Mouse (Mus musculus) layer of hippocampus, postnatal 25 days (tissue): ENCODE measurements around the gene H2-Ob. TPM values are rescaled to one million over a fixed set of nuclear protein-coding genes. Genes with fewer than 3 reads are reported as not detected.

ENCODE experiments used
- DNase-seq, 2 experiments: peaks; one replicate each; pipeline ENCODE4 v3.0.0; 2022; ENCODE audit warnings: mixed read lengths in 2 of 2, low spot score in 1 of 2; ENCODE audit errors: extremely low spot score in 1 of 2
- total RNA-seq, 2 experiments: library from RNA; stranded (reverse); gene quantifications; 2 replicates each; pipeline ENCODE4 v1.2.3; 2021

The H2-Ob gene
- total RNA-seq, 2 experiments from 2014 or later, result 0.25 to 0.47 TPM

- no peak for DNase-seq
Observed at GRCm38 (mm10) chr17:34239601-34240041, 918 bp downstream of the H2-Ob start.

DNA sequence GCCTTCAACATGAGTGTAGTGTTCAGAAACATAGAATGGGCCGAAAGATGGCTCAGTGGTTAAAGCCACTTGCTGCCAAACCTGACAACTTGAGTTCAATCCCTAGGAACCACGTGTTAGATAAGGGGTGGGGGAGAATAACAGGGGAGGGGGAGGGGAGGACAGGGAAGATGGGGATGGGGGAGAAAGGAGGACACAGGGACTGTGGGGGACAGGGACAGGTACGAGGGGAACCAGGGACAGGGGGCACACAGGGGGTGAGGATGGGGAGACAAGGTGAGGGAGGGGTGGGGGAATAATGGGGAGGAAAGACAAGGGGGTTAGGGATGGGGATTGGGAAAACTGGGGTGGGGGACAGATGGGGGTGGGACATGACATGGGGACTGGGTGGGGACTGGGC lies 1.7 kb downstream of the H2-Ob start:
- DNase-seq, result no peak

DNA sequence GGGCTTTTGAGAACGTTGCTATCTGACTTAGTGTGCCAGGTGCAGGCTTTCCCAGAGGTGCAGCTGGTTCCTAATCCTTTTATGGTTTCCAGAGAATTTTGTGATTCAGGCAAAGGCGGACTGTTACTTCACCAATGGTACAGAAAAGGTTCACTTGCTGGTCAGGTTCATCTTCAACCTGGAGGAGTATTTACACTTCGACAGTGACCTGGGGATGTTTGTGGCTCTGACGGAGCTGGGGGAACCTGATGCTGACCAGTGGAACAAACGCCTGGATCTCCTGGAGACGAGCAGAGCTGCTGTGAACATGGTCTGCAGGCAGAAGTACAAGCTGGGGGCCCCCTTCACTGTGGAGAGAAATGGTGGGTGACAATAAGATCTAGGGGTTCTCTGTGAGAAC lies 2.2 kb downstream of the H2-Ob start:
- no peak for DNase-seq

- no peak for DNase-seq
Observed at GRCm38 (mm10) chr17:34244656-34245055, 6.0 kb downstream of the H2-Ob start.

GRCm38 (mm10) chr17:34247047-34247446 lies 8.3 kb downstream of the H2-Ob start:
- DNase-seq, result no peak

DNA sequence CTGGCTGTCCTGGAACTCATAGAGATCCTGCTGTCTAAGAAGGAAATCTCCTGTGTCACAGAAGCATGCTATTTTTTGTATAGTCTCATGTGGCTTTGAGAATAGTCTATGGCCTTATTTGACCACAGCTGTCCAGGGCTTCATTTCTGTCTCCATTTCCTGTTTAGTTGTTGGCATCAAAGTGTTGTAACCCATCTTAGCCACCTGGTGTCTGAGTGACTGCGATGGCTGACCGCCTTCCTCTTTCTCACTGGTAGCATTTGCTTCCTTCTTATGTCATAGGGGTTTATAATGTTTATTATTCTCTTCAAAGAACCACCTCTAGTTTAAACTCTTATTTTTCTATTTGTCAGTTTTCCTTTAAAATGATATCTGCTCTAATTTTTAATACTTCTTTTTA lies 10.1 kb downstream of the H2-Ob start:
- no peak for DNase-seq

DNA sequence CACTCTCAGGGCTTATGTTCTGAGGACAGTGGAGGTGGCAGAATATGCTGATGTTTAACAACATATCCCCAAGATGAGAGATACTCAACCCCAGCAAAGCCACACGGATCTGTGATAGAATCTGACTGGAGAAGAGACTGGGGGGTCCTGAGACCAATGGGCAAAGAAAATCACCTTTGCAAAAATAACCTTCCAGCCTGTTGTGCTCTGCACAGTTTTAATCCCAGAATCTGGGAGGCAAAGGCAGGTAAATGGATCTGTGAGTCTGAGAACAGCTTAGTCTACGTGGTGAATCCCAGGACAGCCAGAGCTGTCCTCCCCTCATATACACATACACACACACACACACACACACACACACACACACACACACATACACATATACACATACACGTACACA lies 10.7 kb downstream of the H2-Ob start:
- DNase-seq, result no peak

- peak in 1 of 2 experiments; percentile 57 for DNase-seq
Observed at GRCm38 (mm10) chr17:34249878-34250277, 11.2 kb downstream of the H2-Ob start.

- DNase-seq, result no peak
Observed at GRCm38 (mm10) chr17:34251666-34252065, 13.0 kb downstream of the H2-Ob start.

GRCm38 (mm10) chr17:34256501-34256900 lies 17.8 kb downstream of the H2-Ob start:
- DNase-seq, result no peak

- peak; percentile 75 to 96 for DNase-seq
Observed at GRCm38 (mm10) chr17:34257594-34258375, 19.1 kb downstream of the H2-Ob start, which contains the start of gene H2-Ab1. Gene H2-Ab1, plus strand, starts transcription at chr17:34257689.

DNA sequence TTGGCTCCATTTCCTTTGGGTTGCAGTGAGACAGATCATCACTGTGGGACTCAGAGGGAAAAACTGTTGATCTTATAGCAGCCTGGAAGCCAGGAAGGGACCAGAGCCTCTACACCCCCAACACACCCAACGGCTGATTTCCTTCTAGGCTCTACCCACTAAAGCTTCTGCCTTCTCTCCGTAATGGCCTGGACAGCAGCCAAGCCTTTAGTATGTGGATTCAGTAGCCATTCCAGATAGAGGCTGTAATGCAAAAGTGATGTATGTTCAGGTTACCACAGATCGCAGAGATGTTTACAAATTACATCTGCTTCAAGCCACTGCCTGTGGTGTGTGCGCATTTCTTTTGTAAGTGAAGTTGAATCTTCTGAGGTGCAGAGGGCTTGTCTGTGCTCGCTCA lies 21.8 kb downstream of the H2-Ob start:
- no peak for DNase-seq

GRCm38 (mm10) chr17:34261502-34261901 lies 22.8 kb downstream of the H2-Ob start:
- peak; percentile 44 to 64 for DNase-seq

GRCm38 (mm10) chr17:34263068-34263467 lies 24.4 kb downstream of the H2-Ob start:
- peak; percentile 42 to 74 for DNase-seq

- no peak for DNase-seq
Observed at GRCm38 (mm10) chr17:34263811-34264371, 25.2 kb downstream of the H2-Ob start.

- DNase-seq, result no peak
Observed at GRCm38 (mm10) chr17:34264452-34265351, 26.0 kb downstream of the H2-Ob start.

DNA sequence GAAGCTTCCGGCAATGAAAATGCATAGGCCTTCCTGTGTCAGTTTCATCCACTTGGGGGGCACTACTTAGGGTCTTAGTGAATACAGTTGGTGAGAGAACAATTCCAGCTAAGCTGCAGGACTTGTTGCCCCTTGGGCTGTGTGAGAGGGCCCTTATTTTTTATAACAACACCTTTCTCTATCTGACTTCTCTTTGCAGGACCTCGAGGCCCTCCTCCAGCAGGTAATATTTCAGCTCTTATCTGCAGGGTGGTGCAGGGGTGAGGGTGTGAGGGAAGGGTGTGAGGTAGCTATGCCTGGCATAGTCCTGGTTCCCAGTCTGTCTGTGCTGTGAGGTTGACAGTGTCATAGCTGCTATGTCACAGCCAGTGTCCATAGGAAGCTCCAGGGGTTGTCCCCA lies 29.6 kb downstream of the H2-Ob start:
- DNase-seq, result no peak

DNA sequence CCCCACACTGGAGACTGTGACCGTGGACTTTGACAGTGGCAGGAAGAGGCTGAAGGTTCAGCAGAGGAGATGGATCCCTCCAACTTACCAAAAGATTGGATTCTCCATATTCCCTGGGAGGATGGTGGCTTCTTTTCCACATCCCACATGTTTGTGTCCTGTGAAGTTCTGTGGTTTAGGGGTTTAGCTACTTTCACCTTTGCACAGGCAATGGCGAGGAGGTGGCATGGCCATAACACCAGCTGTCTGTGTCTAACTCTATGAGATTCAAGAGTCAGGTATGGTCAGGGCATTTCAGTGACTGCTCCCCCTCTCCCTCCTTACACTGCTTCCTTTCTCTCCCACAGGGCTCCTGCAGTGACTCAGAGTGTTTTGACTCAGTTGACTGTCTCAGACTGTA lies 30.0 kb downstream of the H2-Ob start:
- no peak for DNase-seq

DNA sequence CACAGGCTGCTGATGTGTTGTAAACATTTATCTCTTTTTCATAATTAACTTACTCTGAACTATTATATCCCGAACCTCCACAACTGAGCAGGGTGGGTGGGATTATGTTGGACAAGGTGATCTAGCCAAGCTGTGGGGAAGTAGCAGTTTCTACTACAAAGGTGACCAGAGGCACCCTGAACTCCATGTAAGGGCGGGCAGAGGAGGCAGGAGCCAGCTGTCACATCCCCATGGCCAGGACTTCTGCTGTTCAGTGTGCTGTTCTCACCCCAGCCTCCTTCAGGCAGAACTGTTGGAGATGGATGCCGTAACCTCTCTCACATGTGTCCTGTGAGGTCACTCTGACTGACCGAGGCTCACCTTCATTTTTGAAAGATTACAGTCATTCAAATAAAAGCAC lies 31.1 kb downstream of the H2-Ob start:
- DNase-seq, result no peak

DNA sequence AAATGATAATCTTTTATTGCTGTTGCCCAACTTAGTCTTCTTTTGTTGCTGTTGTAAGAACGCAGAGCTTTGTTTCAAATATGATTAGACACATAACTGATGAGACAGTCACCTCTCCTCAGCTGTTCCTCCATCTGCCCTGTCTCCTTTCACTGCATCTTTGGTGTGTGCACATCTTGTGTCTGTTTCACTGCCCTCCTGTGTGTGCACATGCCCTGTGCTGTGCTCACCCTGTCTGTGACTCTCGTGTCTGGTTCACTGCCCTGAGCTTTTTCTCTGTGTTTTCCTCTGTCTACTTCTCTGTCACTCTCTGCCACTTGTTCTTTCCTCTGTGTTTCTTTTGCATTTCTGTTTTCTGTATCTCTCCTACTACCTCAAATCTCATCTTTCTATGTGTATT lies 31.5 kb downstream of the H2-Ob start:
- DNase-seq, result no peak

DNA sequence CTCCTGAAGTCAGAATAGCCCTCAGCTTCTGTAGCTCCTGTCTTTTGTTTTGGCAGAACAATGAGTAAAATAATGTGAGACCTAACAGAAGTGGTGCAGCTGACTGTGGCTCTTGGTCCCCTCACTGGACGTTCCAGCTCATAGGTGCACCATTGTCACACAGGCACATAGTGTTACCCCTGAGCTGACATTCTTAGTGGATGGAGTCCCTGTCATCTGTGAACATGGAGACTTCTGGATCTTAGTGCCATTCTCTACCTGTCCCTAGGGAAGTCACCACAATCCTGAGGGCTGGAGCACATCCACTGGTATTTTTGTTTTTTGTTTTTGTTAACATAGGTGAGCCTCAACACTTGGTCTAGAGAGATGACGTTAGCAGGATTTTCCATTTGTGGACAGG lies 32.2 kb downstream of the H2-Ob start:
- no peak for DNase-seq
